Mouse (Mus musculus) forebrain, embryonic 11.5 days (tissue): ENCODE measurements around the gene Tmem131. TPM values are rescaled to one million over a fixed set of nuclear protein-coding genes. Genes with fewer than 3 reads are reported as not detected.

ENCODE experiments used
- ATAC-seq: fragments of 200-750 bp; cut with Nextera tagmentation; replicated peaks from 2 replicates; pipeline ENCODE4 v1.8.0; 2017; ENCODE audit warnings: moderate TSS enrichment; ENCODE audit not compliant: low FRiP score
- DNase-seq: peaks from one replicate; pipeline ENCODE4 v3.0.0-alpha.2; 2017; ENCODE audit warnings: low spot score
- H3K27ac ChIP-seq: fragments of 300-500 bp; sonication (generic); 2 replicates; pipeline ENCODE4 v1.5.1; 2014; ENCODE audit warnings: low read depth, low read length
- H3K27me3 ChIP-seq: fragments of 300-500 bp; sonication (generic); 2 replicates; pipeline ENCODE4 v1.6.1; 2014; ENCODE audit warnings: mild to moderate bottlenecking, low read length, mixed read lengths; ENCODE audit not compliant: control insufficient read depth, insufficient read depth
- H3K36me3 ChIP-seq: fragments of 300-500 bp; sonication (generic); 2 replicates; pipeline ENCODE4 v1.6.1; 2014; ENCODE audit warnings: mild to moderate bottlenecking, low read length, moderate library complexity, mixed read lengths; ENCODE audit not compliant: control insufficient read depth, insufficient read depth
- H3K4me1 ChIP-seq: fragments of 300-500 bp; sonication (generic); replicated peaks from 2 replicates; pipeline ENCODE4 v1.6.1; 2014; ENCODE audit warnings: low read length, mixed read lengths; ENCODE audit not compliant: control insufficient read depth, insufficient read depth
- H3K4me2 ChIP-seq: fragments of 300-500 bp; sonication (generic); 2 replicates; pipeline ENCODE4 v1.6.1; 2014; ENCODE audit warnings: low read depth, mild to moderate bottlenecking, low read length, moderate library complexity, mixed read lengths; ENCODE audit not compliant: severe bottlenecking
- H3K4me3 ChIP-seq: fragments of 300-500 bp; sonication (generic); 2 replicates; pipeline ENCODE4 v1.5.1; 2014; ENCODE audit warnings: low read depth, low read length
- H3K9ac ChIP-seq: fragments of 300-500 bp; sonication (generic); 2 replicates; pipeline ENCODE4 v1.6.1; 2014; ENCODE audit warnings: low read length
- H3K9me3 ChIP-seq: fragments of 300-500 bp; sonication (generic); 2 replicates; pipeline ENCODE4 v1.6.1; 2016; ENCODE audit warnings: low read length, mixed read lengths; ENCODE audit not compliant: control insufficient read depth
- WGBS: fragments of 180-500 bp; shearing (Covaris S2); extraction: QIAGEN DNeasy Blood & Tissue Kit; methylation state at CpG from one replicate; pipeline ENCODE4 v1.1.7; 2014; 5-methylcytosine and 5-hydroxymethylcytosine counted together
- polyA plus RNA-seq: library from polyadenylated mRNA; unstranded; fragments of >200 nt; fragmentation: Nextera tagmentation; extraction: Ambion mirVana; gene quantifications from 2 replicates; pipeline ENCODE4 v1.2.1, GENCODE M21; 2014

The Tmem131 gene
- polyA plus RNA-seq, 1 experiment from 2014 or later: 23.3 TPM

- Histone ChIP-seq H3K9ac (no peak overlapping the region), H3K27ac (no peak overlapping the region), H3K4me1 (no peaks in the 10 kb centered on the region), H3K4me3 (no peak overlapping the region), H3K36me3 (peaks cover 14% of the 10 kb centered on the region; the same call in 1 of the 2 replicates), H3K9me3 (no peaks in the 10 kb centered on the region), H3K27me3 (no peaks in the 10 kb centered on the region), H3K4me2 (no peak overlapping the region)
- DNase-seq (no peak), ATAC-seq (no peak)
- 96% methylated on average over 7 of the region's 7 CpGs for WGBS
Observed at GRCm38 (mm10) chr1:36811806-36812205, 131.7 kb downstream of the Tmem131 start.

- H3K27ac ChIP-seq: no peak overlapping the region
Observed at GRCm38 (mm10) chr1:36807782-36808565, 135.5 kb downstream of the Tmem131 start.

GRCm38 (mm10) chr1:36807086-36807485, 136.4 kb downstream of the Tmem131 start:
- Histone ChIP-seq H3K4me3 (no peak overlapping the region), H3K27ac (no peak overlapping the region), H3K9me3 (no peaks in the 10 kb centered on the region), H3K4me1 (no peaks in the 10 kb centered on the region), H3K27me3 (no peaks in the 10 kb centered on the region), H3K4me2 (no peak overlapping the region), H3K36me3 (peaks cover 15% of the 10 kb centered on the region; the same call in 1 of the 2 replicates), H3K9ac (no peak overlapping the region)
- 90% methylated on average over 1 of the region's 1 CpGs for WGBS
- DNase-seq (peak; percentile 24), ATAC-seq (no peak)

More at GRCm38 (mm10) chr1:36807782-36808565, 135.5 kb downstream of the Tmem131 start:
- H3K36me3 ChIP-seq: peaks cover 15% of the 10 kb centered on the region; the same call in 1 of the 2 replicates
- H3K4me3 ChIP-seq: no peak overlapping the region
- no peaks in the 10 kb centered on the region for H3K9me3 ChIP-seq
- H3K4me1 ChIP-seq: no peaks in the 10 kb centered on the region
- no peak overlapping the region for H3K9ac ChIP-seq
- WGBS: 95% methylated on average over 14 of the region's 14 CpGs
- ATAC-seq (no peak), DNase-seq (peak; percentile 46)
- no peaks in the 10 kb centered on the region for H3K27me3 ChIP-seq
- no peak overlapping the region for H3K4me2 ChIP-seq

GRCm38 (mm10) chr1:36806181-36806905, 137.1 kb downstream of the Tmem131 start:
- no peaks in the 10 kb centered on the region for H3K4me1 ChIP-seq
- no peak overlapping the region for H3K9ac ChIP-seq
- ATAC-seq: no peak
- 97% methylated on average over 7 of the region's 7 CpGs for WGBS
- H3K4me2 ChIP-seq: no peak overlapping the region
- no peak overlapping the region for H3K4me3 ChIP-seq
- no peak for DNase-seq
- H3K9me3 ChIP-seq: no peaks in the 10 kb centered on the region
- H3K36me3 ChIP-seq: peaks cover 12% of the 10 kb centered on the region; the same call in 1 of the 2 replicates
- H3K27me3 ChIP-seq: no peaks in the 10 kb centered on the region
- H3K27ac ChIP-seq: no peak overlapping the region

- 95% methylated on average over 4 of the region's 4 CpGs for WGBS
- ATAC-seq (no peak), DNase-seq (no peak)
- no peaks in the 10 kb centered on the region for H3K4me1 ChIP-seq
- peaks cover 9% of the 10 kb centered on the region; the same call in 1 of the 2 replicates for H3K36me3 ChIP-seq
- no peaks in the 10 kb centered on the region for H3K9me3 ChIP-seq
- H3K27ac ChIP-seq: no peak overlapping the region
- H3K4me3 ChIP-seq: no peak overlapping the region
- H3K4me2 ChIP-seq: no peak overlapping the region
- no peak overlapping the region for H3K9ac ChIP-seq
- H3K27me3 ChIP-seq: no peaks in the 10 kb centered on the region
Observed at GRCm38 (mm10) chr1:36804833-36805232, 138.6 kb downstream of the Tmem131 start.

- Histone ChIP-seq H3K27ac (no peak overlapping the region), H3K36me3 (peaks cover 9% of the 10 kb centered on the region; the same call in 1 of the 2 replicates), H3K4me2 (no peak overlapping the region), H3K4me1 (no peaks in the 10 kb centered on the region), H3K9ac (no peak overlapping the region), H3K4me3 (no peak overlapping the region), H3K9me3 (no peaks in the 10 kb centered on the region), H3K27me3 (no peaks in the 10 kb centered on the region)
- ATAC-seq: no peak
- WGBS: 92% methylated on average over 9 of the region's 9 CpGs
- no peak for DNase-seq
Observed at GRCm38 (mm10) chr1:36804259-36804658, 139.2 kb downstream of the Tmem131 start.

GRCm38 (mm10) chr1:36800379-36801011, 143.0 kb downstream of the Tmem131 start:
- ATAC-seq (no peak), DNase-seq (no peak)
- Histone ChIP-seq H3K4me3 (no peak overlapping the region), H3K27me3 (no peaks in the 10 kb centered on the region), H3K27ac (no peak overlapping the region), H3K9me3 (no peaks in the 10 kb centered on the region), H3K9ac (no peak overlapping the region), H3K36me3 (peaks cover 9% of the 10 kb centered on the region; the same call in 1 of the 2 replicates), H3K4me2 (no peak overlapping the region), H3K4me1 (no peaks in the 10 kb centered on the region)
- WGBS: 86% methylated on average over 3 of the region's 3 CpGs

- Histone ChIP-seq H3K9me3 (no peaks in the 10 kb centered on the region), H3K9ac (no peak overlapping the region), H3K27ac (no peak overlapping the region), H3K4me1 (no peaks in the 10 kb centered on the region), H3K4me2 (no peak overlapping the region), H3K4me3 (no peak overlapping the region), H3K27me3 (no peaks in the 10 kb centered on the region), H3K36me3 (peaks cover 15% of the 10 kb centered on the region)
- 94% methylated on average over 10 of the region's 10 CpGs for WGBS
- DNase-seq (no peak), ATAC-seq (no peak)
Observed at GRCm38 (mm10) chr1:36797481-36797880, 146.0 kb downstream of the Tmem131 start.
